Mouse (Mus musculus) layer of hippocampus, postnatal 14 days (tissue): ENCODE measurements around the gene Abca16. TPM values are rescaled to one million over a fixed set of nuclear protein-coding genes. Genes with fewer than 3 reads are reported as not detected.

Experiments
- DNase-seq, 2 experiments: peaks; one replicate each; pipeline ENCODE4 v3.0.0; 2021 to 2022; ENCODE audit warnings: low spot score in 2 of 2, mixed read lengths in 1 of 2
- long read RNA-seq, 2 experiments: library from polyadenylated mRNA; stranded (forward); transcript quantifications; one replicate each; pipeline ENCODE4 v2.0.0; 2021
- total RNA-seq, 2 experiments: library from RNA; stranded (reverse); gene quantifications; 2 replicates each; pipeline ENCODE4 v1.2.3; 2021

The Abca16 gene
- not detected for total RNA-seq
- long read RNA-seq, experiment 1, result 0 reads
- long read RNA-seq, experiment 2, result 0 reads

GRCm38 (mm10) chr7:120409447-120409846, at the start of gene Abca16:
Gene Abca16, plus strand, starts transcription at chr7:120409647.
- no peak for DNase-seq

- no peak for DNase-seq
Observed at GRCm38 (mm10) chr7:120361159-120361558, 48.3 kb upstream of the Abca16 start.

- DNase-seq, result no peak
Observed at GRCm38 (mm10) chr7:120412391-120412790, 2.9 kb downstream of the Abca16 start.

GRCm38 (mm10) chr7:120426625-120427024, 17.2 kb downstream of the Abca16 start:
- DNase-seq, result no peak

- no peak for DNase-seq
Observed at GRCm38 (mm10) chr7:120431464-120431863, 22.0 kb downstream of the Abca16 start.

GRCm38 (mm10) chr7:120503891-120504662, 94.6 kb downstream of the Abca16 start:
- no peak for DNase-seq

- DNase-seq, result no peak
Observed at GRCm38 (mm10) chr7:120504663-120504979, 95.2 kb downstream of the Abca16 start.

- no peak for DNase-seq
Observed at GRCm38 (mm10) chr7:120534805-120535204, 125.4 kb downstream of the Abca16 start.

- DNase-seq, result peak; percentile 2 to 22
Observed at GRCm38 (mm10) chr7:120552479-120553180, 143.2 kb downstream of the Abca16 start.

GRCm38 (mm10) chr7:120553181-120553551, 143.7 kb downstream of the Abca16 start:
- peak in 1 of 2 experiments; percentile 4 for DNase-seq

GRCm38 (mm10) chr7:120567366-120567765, 157.9 kb downstream of the Abca16 start:
- DNase-seq, result no peak

GRCm38 (mm10) chr7:120576520-120576919, 167.1 kb downstream of the Abca16 start:
- no peak for DNase-seq

Other genes starting within 250 kb of the Abca16 start
- gene Anks4b, start 235.8 kb upstream of the Abca16 start, total RNA-seq, result under 1 TPM; 0.65 to 0.79 TPM
- gene Crym, start 207.5 kb upstream of the Abca16 start, total RNA-seq, result 100 to 1,000 TPM; 479 to 510 TPM
- gene Abca14, start 205.7 kb upstream of the Abca16 start, total RNA-seq, result not detected
- not detected for gene Abca15, start 81.0 kb upstream of the Abca16 start, total RNA-seq
- 100 to 1,000 TPM; 256 to 257 TPM for gene Uqcrc2, start 225.5 kb downstream of the Abca16 start, total RNA-seq